ENCODE assay signal across 8 mouse cellular contexts in the genomic region with DNA sequence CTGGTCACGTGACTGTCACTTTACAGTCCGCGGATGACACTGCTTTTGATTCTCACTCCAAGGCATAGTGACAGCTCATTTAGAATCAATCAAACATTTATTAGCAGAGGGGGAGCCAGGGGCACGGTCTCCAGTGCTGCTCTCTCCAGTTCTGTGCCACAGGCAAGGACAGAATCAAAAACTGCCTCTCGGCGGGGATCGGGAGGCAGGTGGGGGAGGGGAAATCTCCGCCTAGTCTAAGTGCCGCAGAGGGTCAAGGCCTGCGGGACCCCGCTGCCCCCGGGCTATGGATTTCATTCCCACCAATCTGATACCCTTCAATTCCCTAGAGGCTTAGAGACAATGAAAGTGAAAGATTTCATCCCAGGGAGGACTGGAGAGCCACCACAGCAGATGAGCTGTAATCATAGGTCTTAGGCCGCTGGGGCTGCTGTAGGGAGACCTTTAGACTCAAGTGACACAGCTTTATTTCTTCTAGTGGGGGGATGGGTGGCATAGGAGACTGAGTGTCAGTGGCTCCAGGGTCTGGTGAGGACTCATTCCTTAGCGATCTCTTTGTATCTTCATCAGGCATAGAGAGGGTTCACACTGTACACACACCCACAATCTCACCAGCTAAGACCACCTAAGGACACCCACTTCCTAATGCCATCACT. TPM values are rescaled to one million over a fixed set of nuclear protein-coding genes. Genes with fewer than 3 reads are reported as not detected.
DNase-seq lines count a peak whose midpoint lies in the region; ATAC-seq and TF ChIP-seq lines count a peak whose summit lies in the region.
"Had no signal": no experiment of that assay in that cellular context is flagged by ENCODE, and none has a peak within 500 bp of the region (broad histone marks: within the 10 kb centered on the region; RNA-seq: fewer than 3 reads in every experiment).

No protein-coding gene starts in this region.

- 0 out of 2 replicates have a peak overlapping the region, but pooled peaks have one; percentile 24 for H3K27ac ChIP-seq in heart, adult 2 months
- H3K27ac ChIP-seq in lung, postnatal 0 days (ENCODE audit: low read length), result no peak overlapping the region

- H3K9me3 ChIP-seq in lung, postnatal 0 days (ENCODE audit: low read length), result no peaks in the 10 kb centered on the region

- H3K27me3 ChIP-seq in heart, adult 2 months (ENCODE audit: control insufficient read depth, insufficient read depth, low read length), result no peaks in the 10 kb centered on the region
- no peaks in the 10 kb centered on the region for H3K27me3 ChIP-seq in lung, postnatal 0 days (replicated peaks; ENCODE audit: insufficient read depth, low read length)
- no peaks in the 10 kb centered on the region for H3K27me3 ChIP-seq in splenic B cell, adult 2 months (ENCODE audit: control insufficient read depth, insufficient read depth, low read length, poor library complexity, severe bottlenecking)

- peaks cover 2% of the 10 kb centered on the region; the same call in 1 of the 2 replicates for H3K4me1 ChIP-seq in heart, adult 2 months (ENCODE audit: control insufficient read depth, insufficient read depth, low read length)
- H3K4me1 ChIP-seq in lung, postnatal 0 days (ENCODE audit: insufficient read depth, low read depth, low read length), result no peaks in the 10 kb centered on the region

- peak; percentile 32; the same call in 1 of the 2 replicates for ATAC-seq in lung, postnatal 0 days

- TF ChIP-seq EP300 in heart, adult 2 months (IDR thresholded peaks at IDR 0.05; ENCODE audit: insufficient read depth, low read depth, low read length), result no peak
- no peak for TF ChIP-seq EP300 in lung, postnatal 0 days (IDR thresholded peaks at IDR 0.05)

- intact Hi-C loops in heart, adult 2 months (cut with DNase I), result loop anchor here (5.0 kb wide), 1 partner anchor 94 kb away; no protein-coding TSS in a partner anchor

- H3K4me2 ChIP-seq in lung, postnatal 0 days (replicated peaks; ENCODE audit: low read depth, low read length), result peak overlapping the region; percentile 63

- TF ChIP-seq CTCF in heart, adult 2 months (IDR thresholded peaks at IDR 0.05), result no peak
- TF ChIP-seq CTCF in lung, postnatal 0 days (IDR thresholded peaks at IDR 0.05), result no peak

- H3K9ac ChIP-seq in heart, adult 2 months (ENCODE audit: low read depth, low read length), result peak overlapping the region; percentile 65
- H3K9ac ChIP-seq in lung, postnatal 0 days (replicated peaks; ENCODE audit: low read depth), result peak overlapping the region; percentile 29; the same call in 1 of the 2 replicates

- H3K79me2 ChIP-seq in heart, adult 2 months (replicated peaks; ENCODE audit: control insufficient read depth, insufficient read depth, low read length), result no peaks in the 10 kb centered on the region

- H3K4me3 ChIP-seq in heart, adult 2 months, result peak overlapping the region; percentile 59
- H3K4me3 ChIP-seq in lung, postnatal 0 days (ENCODE audit: low read depth, low read length), result peak overlapping the region; percentile 42

- TF ChIP-seq POLR2A in heart, adult 2 months (IDR thresholded peaks at IDR 0.05; ENCODE audit: insufficient read depth, low read depth, low read length), result no peak

- H3K36me3 ChIP-seq in heart, adult 2 months (ENCODE audit: control insufficient read depth, insufficient read depth, low read length), result no peaks in the 10 kb centered on the region
- H3K36me3 ChIP-seq in lung, postnatal 0 days (ENCODE audit: insufficient read depth, low read length), result no peaks in the 10 kb centered on the region
- H3K36me3 ChIP-seq in splenic B cell, adult 2 months (ENCODE audit: control insufficient read depth, insufficient read depth, low read length, poor library complexity, severe bottlenecking), result no peaks in the 10 kb centered on the region

- DNase-seq in thymus, postnatal 14 days, result peak; percentile 25
- no peak for DNase-seq in thymus, postnatal 0 days (ENCODE audit: low spot score)
- DNase-seq in cerebellum, postnatal 10 days, result peak; percentile 81 to 86
- peak; percentile 54 to 56 for DNase-seq in heart, adult 2 months
- DNase-seq in kidney, adult 9 months, result peak; percentile 49
- DNase-seq in lung, postnatal 0 days (ENCODE audit: low spot score), result peak; percentile 47
- peak; percentile 23 for DNase-seq in splenic B cell, adult 2 months (ENCODE audit: low read depth, low spot score)

- 10% methylated on average over 14 of the region's 14 CpGs for WGBS in heart, adult 2 months
- 11% methylated on average over 14 of the region's 14 CpGs for WGBS in lung, postnatal 0 days

RNA-seq across cellular contexts. Expression of a gene that starts 31.9 kb away (rescaled TPM):
- polyA plus RNA-seq in thymus, postnatal 0 days (2015; fragmentation: Nextera tagmentation; extraction: Ambion mirVana), result not detected in 2 replicates
- total RNA-seq in heart, adult 2 months (2021), result not detected
- not detected in 2 replicates for polyA plus RNA-seq in heart, adult 2 months (2012; rRNA removed)
- not detected in 2 replicates for polyA plus RNA-seq in lung, postnatal 0 days (2015; fragmentation: Nextera tagmentation; extraction: Ambion mirVana)
- total RNA-seq: neutrophil, adult 5-6 weeks had no signal

RNA-seq across cellular contexts. Expression of a gene that starts 47.2 kb away (rescaled TPM):
- polyA plus RNA-seq in thymus, postnatal 0 days (2015; fragmentation: Nextera tagmentation; extraction: Ambion mirVana), result 0.74 and 0.75 TPM in 2 replicates
- total RNA-seq in heart, adult 2 months (2021), result 1 to 10 TPM; 4.4 to 5.5 TPM
- polyA plus RNA-seq in heart, adult 2 months (2012; rRNA removed), result 2.8 and 3.1 TPM in 2 replicates
- 11.9 and 12.5 TPM in 2 replicates for polyA plus RNA-seq in lung, postnatal 0 days (2015; fragmentation: Nextera tagmentation; extraction: Ambion mirVana)
